Mouse (Mus musculus) right cerebral cortex, postnatal 25 days (tissue): ENCODE measurements around the gene Cilp2.

Source experiments
- DNase-seq: peaks from one replicate; pipeline ENCODE4 v3.0.0; 2022

The Cilp2 gene

DNA sequence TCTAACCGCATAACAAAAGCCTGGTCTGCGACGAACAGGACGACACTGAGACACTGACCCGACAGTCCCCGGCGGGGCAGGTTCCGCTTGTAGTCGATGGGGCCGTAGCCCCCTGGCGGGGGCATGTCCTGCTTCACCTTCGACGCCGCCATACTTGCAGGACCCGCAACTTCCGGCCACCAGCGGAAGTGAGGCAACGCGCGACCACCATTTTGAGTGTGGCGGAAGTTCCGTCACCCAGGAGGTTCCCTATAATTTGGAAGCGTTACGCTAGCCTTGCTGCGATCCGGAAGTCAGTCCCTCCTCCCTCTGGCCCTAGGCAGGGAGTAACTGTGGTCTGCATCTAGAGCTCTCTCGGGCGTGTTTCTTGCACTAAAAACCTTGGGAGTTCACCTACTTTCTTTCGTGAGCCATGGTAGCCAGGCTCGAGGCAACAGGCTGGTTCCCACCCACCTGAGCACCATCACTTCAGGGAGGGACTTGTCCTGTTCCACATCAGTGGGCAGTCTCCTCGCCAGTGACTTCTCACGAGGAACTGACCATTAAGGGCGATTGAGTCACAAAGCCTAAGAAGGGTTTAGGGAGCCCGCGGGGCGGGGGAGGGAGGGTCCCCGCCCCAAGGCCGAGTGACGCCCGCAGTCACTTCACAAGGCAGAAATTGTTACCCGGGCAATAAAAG, 14.1 kb upstream of the Cilp2 start:
- DNase-seq: peak; percentile 96

DNA sequence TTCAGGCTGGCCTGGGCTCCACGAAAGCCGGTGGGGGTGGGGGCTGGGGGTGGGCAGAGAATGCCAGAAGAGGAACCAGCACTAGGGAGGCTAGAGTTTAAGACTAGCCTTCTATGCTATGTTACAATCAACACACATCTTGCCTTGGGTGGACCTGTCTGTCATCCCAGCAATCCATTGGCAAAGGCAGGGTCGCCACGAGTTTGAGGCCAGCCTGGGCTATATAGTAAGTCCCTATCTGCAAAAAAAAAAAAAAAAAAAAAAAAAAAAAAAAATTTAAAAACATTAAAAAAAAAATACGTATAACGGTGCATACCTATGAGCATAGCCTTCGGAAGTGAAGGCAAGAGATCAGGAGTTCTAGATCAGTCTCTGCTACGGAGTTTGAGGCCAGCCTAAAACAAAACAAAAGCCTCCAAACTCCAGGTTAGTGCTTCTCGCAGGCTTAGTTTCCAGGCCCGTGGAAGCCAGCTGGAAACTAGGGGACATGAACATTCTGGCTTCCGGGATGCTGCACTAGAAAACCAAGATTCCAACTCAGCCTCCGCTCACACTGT, 13.5 kb upstream of the Cilp2 start:
- DNase-seq: no peak

GRCm38 (mm10) chr8:69899876-69900275, 12.4 kb upstream of the Cilp2 start:
- DNase-seq: no peak

DNA sequence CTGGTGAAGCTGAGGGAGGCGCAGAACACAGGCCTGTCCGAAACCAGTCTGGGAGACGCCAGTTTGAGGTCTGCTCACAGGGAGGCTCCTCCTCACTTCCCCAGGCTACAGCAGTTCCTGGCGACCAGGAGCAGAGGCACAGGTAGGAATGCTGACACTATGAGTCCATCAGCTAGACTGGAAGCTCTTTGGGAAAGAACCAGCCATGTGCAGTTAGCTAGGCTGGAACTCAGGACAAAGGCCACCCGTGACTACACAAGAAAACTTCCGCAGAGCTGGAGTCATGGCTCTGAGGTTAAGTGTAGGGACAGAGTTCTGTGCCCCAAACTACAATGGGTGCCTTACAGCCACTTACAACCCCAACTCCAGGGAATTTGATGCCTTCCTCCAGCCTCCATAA, 10.4 kb upstream of the Cilp2 start:
- DNase-seq: no peak

DNA sequence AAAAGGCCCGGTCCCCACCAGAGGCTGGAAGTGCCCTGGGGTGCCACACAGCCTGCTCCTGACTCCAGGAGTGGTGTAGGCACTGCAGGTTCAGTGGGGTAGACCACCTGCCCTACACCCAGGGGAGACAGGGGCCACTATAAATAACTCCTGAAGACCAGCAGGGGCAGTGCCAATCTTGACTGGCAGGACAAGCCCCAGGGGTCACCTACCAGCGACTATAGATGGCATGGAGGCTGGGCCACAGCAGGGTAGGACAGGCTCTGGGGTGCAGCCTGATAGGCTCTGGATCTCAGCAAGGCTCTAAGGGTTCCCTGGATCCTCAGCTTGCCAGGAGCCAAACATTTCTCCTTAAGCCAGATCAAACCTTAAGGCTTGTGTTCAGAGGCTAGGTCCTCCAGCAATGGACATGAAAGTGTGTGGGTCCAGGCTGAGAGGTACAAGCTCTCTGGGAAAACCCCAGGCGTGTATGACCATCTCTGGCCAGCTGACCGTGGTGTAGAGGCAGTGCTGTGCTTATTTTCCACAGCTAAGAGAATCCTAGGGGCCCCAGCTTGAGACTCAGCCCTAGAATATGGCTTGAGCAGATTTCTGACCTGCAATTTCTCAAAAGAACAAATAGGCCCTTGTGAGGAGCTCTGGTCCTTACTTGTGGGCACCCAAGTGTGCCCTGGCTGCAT, 8.4 kb upstream of the Cilp2 start:
- no peak for DNase-seq

DNA sequence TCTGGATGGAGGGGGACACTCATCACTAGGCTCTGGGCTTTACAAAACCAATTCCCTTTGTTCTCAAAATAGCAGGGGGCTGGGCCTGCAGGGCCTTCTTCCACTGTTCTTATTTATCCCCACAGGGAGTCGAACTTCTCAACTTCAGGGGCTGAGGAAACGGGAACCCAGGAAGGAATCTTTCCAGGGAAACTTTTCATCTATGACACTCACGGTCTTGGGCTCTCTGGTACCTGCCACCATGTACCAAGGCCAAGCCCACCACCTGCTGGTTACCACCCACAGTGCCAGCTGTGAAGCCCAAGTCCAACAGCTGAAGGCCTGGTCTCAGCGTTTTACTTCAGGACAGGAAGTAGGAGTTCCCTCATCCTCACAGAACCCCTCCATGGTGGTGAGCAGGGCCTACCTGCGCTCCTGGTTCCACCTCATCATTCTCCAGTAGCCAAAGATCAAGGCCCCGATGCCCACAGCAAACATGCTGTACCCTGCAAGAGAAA, 7.4 kb upstream of the Cilp2 start:
- DNase-seq: no peak

GRCm38 (mm10) chr8:69893863-69894262, 6.4 kb upstream of the Cilp2 start:
- no peak for DNase-seq

DNA sequence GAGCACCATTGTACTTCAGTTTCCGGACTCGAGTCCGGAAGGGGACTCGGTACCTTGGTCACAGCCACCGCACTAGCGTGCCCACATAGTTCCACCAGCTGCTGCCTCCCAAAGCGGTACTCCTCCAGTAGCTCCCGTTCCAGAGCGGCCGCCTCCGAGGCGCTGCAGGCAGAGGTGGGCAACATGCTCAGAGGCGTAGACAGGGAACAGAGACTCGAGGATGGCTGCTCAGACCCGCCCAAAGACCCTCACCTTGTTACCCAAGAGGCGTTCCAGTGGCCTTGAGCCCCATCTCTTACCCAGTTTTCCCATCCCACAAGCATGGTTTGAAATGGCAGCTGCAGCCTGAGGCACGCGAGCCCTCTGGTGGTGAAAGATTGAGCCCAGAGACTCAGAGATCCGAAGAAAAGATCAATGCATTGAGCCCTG, 3.3 kb upstream of the Cilp2 start:
- DNase-seq: peak; percentile 71

DNA sequence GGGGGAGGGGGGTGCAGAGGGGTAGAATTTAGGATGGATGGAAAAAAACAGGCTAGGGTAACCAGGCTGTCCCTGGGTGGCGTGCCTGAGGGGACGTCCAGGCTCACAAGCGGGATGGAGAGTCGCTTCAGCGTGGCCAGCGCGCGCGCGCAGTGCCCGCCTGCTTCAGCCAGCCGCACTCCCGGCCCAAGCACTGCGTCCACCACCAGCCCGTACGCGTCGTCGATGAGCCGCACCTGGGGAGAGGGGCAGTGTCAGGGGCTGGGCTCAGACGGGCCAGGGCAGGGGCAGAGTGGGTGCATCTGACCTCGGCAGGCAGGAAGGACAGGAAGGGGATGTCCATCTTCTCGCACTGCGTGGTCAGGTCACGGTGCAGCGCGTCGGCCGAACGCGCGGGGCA, 1.4 kb upstream of the Cilp2 start:
- DNase-seq: no peak

DNA sequence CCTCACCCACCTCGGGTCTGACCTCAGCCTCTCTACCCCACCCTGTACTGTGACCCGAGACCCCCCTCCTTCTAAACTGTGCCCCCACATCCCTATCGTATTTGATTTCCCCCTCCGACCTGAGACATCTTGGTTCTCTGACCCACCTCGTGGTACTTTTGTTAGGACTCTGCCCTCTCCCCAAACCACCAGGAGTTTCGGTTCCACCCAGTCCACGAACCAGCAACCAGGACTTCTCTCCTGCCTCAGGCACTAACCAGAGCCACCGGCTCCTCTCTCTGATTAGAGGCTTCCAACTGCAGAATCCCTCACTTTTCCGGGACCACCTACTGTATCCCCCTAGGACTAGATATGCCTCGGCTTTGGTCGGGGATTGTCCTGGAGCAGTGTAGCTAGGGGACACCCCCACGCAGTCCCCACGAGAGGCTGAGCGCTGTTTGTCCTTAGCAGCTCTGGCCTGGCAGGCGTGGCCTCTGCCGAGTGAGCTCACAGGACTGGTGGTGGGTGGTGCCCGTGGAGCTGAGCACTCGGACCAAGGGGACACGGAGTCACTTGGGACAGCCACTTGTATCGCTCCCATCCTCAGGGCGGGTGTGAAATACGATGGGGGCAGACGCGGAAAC, 868 bp upstream of the Cilp2 start:
- DNase-seq: no peak

DNA sequence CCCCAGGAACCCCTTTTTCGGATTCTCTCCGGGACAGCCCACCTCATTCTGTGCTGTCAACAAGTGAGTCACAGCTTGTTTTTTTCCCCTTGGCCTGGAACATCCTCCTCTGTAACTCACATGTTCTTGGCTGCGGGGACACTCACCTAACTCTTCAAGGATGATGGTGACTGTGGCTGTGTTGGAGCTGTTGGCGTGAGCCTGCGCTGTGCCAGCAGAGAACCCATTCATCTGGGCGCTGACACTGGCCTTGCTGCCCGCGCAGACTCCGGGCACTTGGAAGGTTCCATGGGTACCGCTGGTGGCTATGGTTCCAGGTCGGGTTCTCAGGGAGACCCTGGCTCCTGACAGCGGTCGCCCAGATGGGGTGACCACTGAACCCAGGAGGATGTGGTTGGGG, 3.3 kb downstream of the Cilp2 start:
- no peak for DNase-seq

DNA sequence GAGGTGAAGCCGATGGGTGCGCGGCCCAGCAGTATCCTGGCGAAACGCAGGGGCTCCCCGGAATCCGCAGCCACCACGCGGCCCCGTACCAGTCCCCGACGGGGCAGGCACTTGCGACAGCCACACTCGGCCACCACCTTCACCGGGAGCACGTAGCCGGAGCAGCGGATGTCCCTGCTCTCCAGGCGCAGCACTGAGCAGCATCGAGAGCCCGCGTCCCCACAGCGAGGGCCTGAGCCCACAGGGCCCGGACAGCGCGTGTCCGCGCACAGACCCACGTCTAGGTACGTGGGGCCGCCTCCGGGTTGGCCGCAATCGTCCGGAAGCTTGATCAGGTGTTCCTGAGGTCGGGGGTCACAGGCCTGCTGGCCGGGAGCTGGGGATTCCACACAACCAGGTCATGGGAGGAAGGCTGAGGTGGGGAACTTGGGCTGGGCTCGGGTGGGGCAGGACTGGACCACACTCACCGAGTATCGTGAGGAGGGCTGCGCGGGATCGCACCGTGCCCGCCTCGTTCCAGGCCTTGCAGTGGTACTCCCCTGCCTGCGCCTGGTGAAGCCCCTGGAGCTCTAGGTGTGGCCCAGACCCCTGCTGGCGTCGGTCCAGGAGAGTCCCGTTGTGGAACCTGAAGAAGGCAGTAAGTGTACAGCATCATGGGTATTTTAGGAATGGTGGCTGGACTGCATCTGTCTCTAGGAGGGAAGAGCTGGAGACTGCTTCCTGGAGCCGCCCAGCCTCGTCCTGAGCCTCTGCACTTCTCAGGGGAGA, 4.5 kb downstream of the Cilp2 start:
- DNase-seq: no peak

GRCm38 (mm10) chr8:69882021-69882756, 5.3 kb downstream of the Cilp2 start:
- peak; percentile 66 for DNase-seq

GRCm38 (mm10) chr8:69881261-69881865, 6.1 kb downstream of the Cilp2 start:
- DNase-seq: no peak

DNA sequence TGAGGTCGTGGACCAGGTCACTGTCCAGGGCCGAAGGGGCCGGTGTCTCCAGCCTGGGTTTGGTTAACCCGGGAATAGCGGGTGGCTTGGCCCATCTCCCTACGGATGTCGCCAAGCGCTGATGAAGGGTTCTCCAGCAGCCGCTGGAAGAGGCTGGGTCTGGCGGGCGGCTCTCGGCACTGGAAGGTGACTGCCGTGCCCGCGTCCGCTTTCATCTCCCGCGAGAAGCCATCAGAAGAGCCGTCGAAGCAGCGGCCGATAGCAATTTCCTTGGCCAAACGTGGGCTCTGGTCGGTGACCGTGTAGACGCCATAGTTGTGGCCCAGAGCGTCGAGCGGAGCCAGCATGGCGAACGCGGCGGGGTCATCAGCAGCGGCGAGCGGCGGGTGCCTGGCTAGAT, 6.6 kb downstream of the Cilp2 start:
- DNase-seq: no peak

GRCm38 (mm10) chr8:69879678-69880077, 7.8 kb downstream of the Cilp2 start:
- no peak for DNase-seq

GRCm38 (mm10) chr8:69877992-69878391, 9.5 kb downstream of the Cilp2 start:
- no peak for DNase-seq

GRCm38 (mm10) chr8:69877396-69877795, 10.1 kb downstream of the Cilp2 start:
- DNase-seq: no peak

- no peak for DNase-seq
Measured at GRCm38 (mm10) chr8:69876967-69877366, 10.5 kb downstream of the Cilp2 start.

DNA sequence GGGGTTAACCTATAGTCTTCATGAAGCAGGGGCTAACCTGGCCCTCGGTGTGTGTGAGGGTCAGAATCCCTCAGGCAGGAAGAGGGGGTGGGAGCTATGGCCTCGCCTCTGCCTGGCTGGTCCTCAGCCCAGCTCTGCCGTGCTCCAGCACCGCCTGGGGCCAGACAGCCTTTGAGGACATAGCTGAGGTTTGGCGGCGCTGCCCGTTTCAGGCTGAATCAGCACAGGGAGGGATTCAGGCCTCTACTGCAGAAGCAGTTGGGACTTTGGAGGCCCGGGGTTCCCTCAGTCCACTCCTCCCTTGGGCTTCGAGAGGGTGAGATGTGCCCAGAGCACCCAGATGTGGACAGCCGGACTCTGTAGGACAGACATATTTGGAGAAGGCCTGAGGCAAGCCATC, 11.4 kb downstream of the Cilp2 start:
- no peak for DNase-seq

GRCm38 (mm10) chr8:69874654-69875053, 12.8 kb downstream of the Cilp2 start:
- DNase-seq: no peak

- DNase-seq: no peak
Measured at GRCm38 (mm10) chr8:69874155-69874554, 13.3 kb downstream of the Cilp2 start.
